Mouse (Mus musculus) splenic B cell, adult 2 months (primary cell): ENCODE results near the gene Bri3bp.
A peak's percentile ranks its signal among the peaks of the same experiment; 100 is the strongest.
"Not testable (repeated sequence)": the region's sequence is repeated elsewhere in the genome, so short reads cannot be mapped to it uniquely, and the experiment has no call there.

Experiments used
- DNase-seq: peaks from one replicate; pipeline ENCODE4 v3.0.0-alpha.2; 2011; ENCODE audit warnings: low read depth, low spot score
- H3K27me3 ChIP-seq: 2 replicates; pipeline ENCODE4 v1.6.1; 2012; ENCODE audit warnings: mild to moderate bottlenecking, low read length, moderate library complexity, mixed read lengths; ENCODE audit not compliant: control insufficient read depth, poor library complexity, insufficient read depth, severe bottlenecking
- H3K36me3 ChIP-seq: 2 replicates; pipeline ENCODE4 v1.6.1; 2012; ENCODE audit warnings: mild to moderate bottlenecking, low read length, moderate library complexity, mixed read lengths; ENCODE audit not compliant: control insufficient read depth, poor library complexity, insufficient read depth, severe bottlenecking

Gene Bri3bp

GRCm38 (mm10) chr5:125479376-125479775 is 38.0 kb downstream of the Bri3bp start:
- no peak for DNase-seq
- no peaks in the 10 kb centered on the region for H3K27me3 ChIP-seq
- H3K36me3 ChIP-seq: peaks cover 2% of the 10 kb centered on the region

GRCm38 (mm10) chr5:125480434-125481231 is 39.3 kb downstream of the Bri3bp start:
- Histone ChIP-seq H3K36me3 (peaks cover 2% of the 10 kb centered on the region), H3K27me3 (no peaks in the 10 kb centered on the region)
- no peak for DNase-seq

GRCm38 (mm10) chr5:125482474-125482873 is 41.1 kb downstream of the Bri3bp start:
- DNase-seq: no peak
- peaks cover 2% of the 10 kb centered on the region for H3K36me3 ChIP-seq
- no peaks in the 10 kb centered on the region for H3K27me3 ChIP-seq

- Histone ChIP-seq H3K36me3 (peaks cover 2% of the 10 kb centered on the region), H3K27me3 (no peaks in the 10 kb centered on the region)
- peak; percentile 74 for DNase-seq
Measured at GRCm38 (mm10) chr5:125483712-125484611, 42.6 kb downstream of the Bri3bp start.

- Histone ChIP-seq H3K27me3 (no peaks in the 10 kb centered on the region), H3K36me3 (peaks cover 2% of the 10 kb centered on the region)
- DNase-seq: peak; percentile 57
Measured at GRCm38 (mm10) chr5:125485031-125485778, 43.8 kb downstream of the Bri3bp start.

- Histone ChIP-seq H3K27me3 (no peaks in the 10 kb centered on the region), H3K36me3 (peaks cover 3% of the 10 kb centered on the region)
- no peak for DNase-seq
Measured at GRCm38 (mm10) chr5:125486088-125486487, 44.7 kb downstream of the Bri3bp start.

- peak; percentile 23 for DNase-seq
- H3K27me3 ChIP-seq: no peaks in the 10 kb centered on the region
- peaks cover 3% of the 10 kb centered on the region for H3K36me3 ChIP-seq
Measured at GRCm38 (mm10) chr5:125487375-125488115, 46.2 kb downstream of the Bri3bp start.

- Histone ChIP-seq H3K27me3 (no peaks in the 10 kb centered on the region), H3K36me3 (peaks cover 2% of the 10 kb centered on the region)
- DNase-seq: peak; percentile 59
Measured at GRCm38 (mm10) chr5:125488116-125488455, 46.7 kb downstream of the Bri3bp start.

GRCm38 (mm10) chr5:125488953-125489352 is 47.6 kb downstream of the Bri3bp start:
- H3K36me3 ChIP-seq, DNase-seq, H3K27me3 ChIP-seq: not testable (repeated sequence)

- Histone ChIP-seq H3K36me3 (peaks cover 2% of the 10 kb centered on the region), H3K27me3 (no peaks in the 10 kb centered on the region)
- DNase-seq: no peak
Measured at GRCm38 (mm10) chr5:125491107-125491506, 49.7 kb downstream of the Bri3bp start.

- Histone ChIP-seq H3K27me3 (no peaks in the 10 kb centered on the region), H3K36me3 (peaks cover 2% of the 10 kb centered on the region)
- no peak for DNase-seq
Measured at GRCm38 (mm10) chr5:125492379-125493092, 51.2 kb downstream of the Bri3bp start.

GRCm38 (mm10) chr5:125493093-125493423 is 51.7 kb downstream of the Bri3bp start:
- no peaks in the 10 kb centered on the region for H3K27me3 ChIP-seq
- peaks cover 2% of the 10 kb centered on the region; the same call in 1 of the 2 replicates for H3K36me3 ChIP-seq
- DNase-seq: no peak

GRCm38 (mm10) chr5:125495655-125496054 is 54.3 kb downstream of the Bri3bp start:
- Histone ChIP-seq H3K27me3 (no peaks in the 10 kb centered on the region), H3K36me3 (peaks cover 1% of the 10 kb centered on the region)
- no peak for DNase-seq
